Mouse (Mus musculus) ES-Bruce4 (cell line): ENCODE results near the gene Cpeb4.

Experiments used
- CTCF ChIP-seq: IDR thresholded peaks from one replicate; pipeline ENCODE4 v1.8.1; 2011; ENCODE audit warnings: low read depth, low read length
- EP300 ChIP-seq: IDR thresholded peaks from 2 replicates; pipeline ENCODE4 v1.6.1; 2011; ENCODE audit warnings: low read depth, low read length; ENCODE audit not compliant: insufficient read depth

GRCm38 (mm10) chr11:31831983-31832382 is 40.0 kb upstream of the Cpeb4 start:
- TF ChIP-seq CTCF (no peak), EP300 (no peak)
